Mouse (Mus musculus) v-Abl transformed pro-B cells (cell line): ENCODE results near the gene Ankrd17.

Source experiments
- in situ Hi-C, 2 experiments: fragments of 400-800 bp; cut with MboI; formaldehyde crosslinking; loops; one replicate each; pipeline ENCODE4 v1.15.1; 2025; ENCODE audit not compliant: unreplicated experiment in 2 of 2

Gene Ankrd17

GRCm38 (mm10) chr5:90366121-90367066 lies at the start of gene Ankrd17:
TSS of gene Ankrd17 (minus strand) at chr5:90366577.
- in situ Hi-C loops = loop anchor here (5.0 to 25.0 kb wide), 5 partner anchors 144 to 1771 kb away; partner anchors contain the start of genes Cox18 (in 1 of the 2), Dck (in 1 of the 2), Odaph (in 1 of the 2) and Rchy1 (in 1 of the 2)

GRCm38 (mm10) chr5:90414925-90415295 lies 48.5 kb upstream of the Ankrd17 start:
- in situ Hi-C loops = no loop called here

- in situ Hi-C loops = no loop called here
Observed at GRCm38 (mm10) chr5:90414142-90414924, 48.0 kb upstream of the Ankrd17 start.

- in situ Hi-C loops = no loop called here
Observed at GRCm38 (mm10) chr5:90405210-90405609, 38.8 kb upstream of the Ankrd17 start.

- in situ Hi-C loops = no loop called here
Observed at GRCm38 (mm10) chr5:90396817-90397216, 30.4 kb upstream of the Ankrd17 start.

GRCm38 (mm10) chr5:90394322-90394721 lies 27.9 kb upstream of the Ankrd17 start:
- in situ Hi-C loops = no loop called here

GRCm38 (mm10) chr5:90393764-90394163 lies 27.4 kb upstream of the Ankrd17 start:
- in situ Hi-C loops = no loop called here

- in situ Hi-C loops = loop anchor here in 1 of 2 experiments (5.0 kb wide), 1 partner anchor 181 kb away; no protein-coding TSS in a partner anchor
Observed at GRCm38 (mm10) chr5:90383080-90383479, 16.7 kb upstream of the Ankrd17 start.

GRCm38 (mm10) chr5:90381458-90381857 lies 15.1 kb upstream of the Ankrd17 start:
- in situ Hi-C loops = loop anchor here in 1 of 2 experiments (5.0 kb wide), 1 partner anchor 179 kb away; no protein-coding TSS in a partner anchor

- in situ Hi-C loops = loop anchor here (5.0 to 25.0 kb wide), 4 partner anchors 151 to 1764 kb away; partner anchors contain the start of genes Cox18 (in 1 of the 2), Odaph (in 1 of the 2), Rchy1 (in 1 of the 2) and Uso1 (in 1 of the 2)
Observed at GRCm38 (mm10) chr5:90373708-90374107, 7.3 kb upstream of the Ankrd17 start.

GRCm38 (mm10) chr5:90370401-90370800 lies 4.0 kb upstream of the Ankrd17 start:
- in situ Hi-C loops = loop anchor here (5.0 to 25.0 kb wide), 4 partner anchors 148 to 1767 kb away; partner anchors contain the start of genes Cox18 (in 1 of the 2), Odaph (in 1 of the 2), Rchy1 (in 1 of the 2) and Uso1 (in 1 of the 2)

- in situ Hi-C loops = loop anchor here (5.0 to 25.0 kb wide), 5 partner anchors 145 to 1770 kb away; partner anchors contain the start of genes Cox18 (in 1 of the 2), Dck (in 1 of the 2), Odaph (in 1 of the 2) and Rchy1 (in 1 of the 2)
Observed at GRCm38 (mm10) chr5:90367067-90367303, 608 bp upstream of the Ankrd17 start, which contains the start of gene Gm9958. TSS of gene Gm9958 (plus strand) at chr5:90367204.

GRCm38 (mm10) chr5:90365141-90365951 lies 1.0 kb downstream of the Ankrd17 start:
- in situ Hi-C loops = loop anchor here (5.0 to 25.0 kb wide), 5 partner anchors 143 to 1772 kb away; partner anchors contain the start of genes Cox18 (in 1 of the 2), Dck (in 1 of the 2), Odaph (in 1 of the 2) and Rchy1 (in 1 of the 2)

- in situ Hi-C loops = loop anchor here (5.0 to 25.0 kb wide), 5 partner anchors 72 to 1773 kb away; partner anchors contain the start of genes Dck (in 1 of the 2), Odaph (in 1 of the 2), Rchy1 (in 1 of the 2) and Uso1 (in 1 of the 2)
Observed at GRCm38 (mm10) chr5:90364526-90364925, 1.9 kb downstream of the Ankrd17 start.

GRCm38 (mm10) chr5:90355824-90356223 lies 10.6 kb downstream of the Ankrd17 start:
- in situ Hi-C loops = loop anchor here (5.0 to 25.0 kb wide), 4 partner anchors 64 to 1781 kb away; partner anchors contain the start of genes Odaph (in 1 of the 2), Rchy1 (in 1 of the 2) and Uso1 (in 1 of the 2)

- in situ Hi-C loops = loop anchor here (25.0 kb wide), 3 partner anchors 1609 to 1784 kb away; partner anchors contain the start of genes Odaph (in 1 of the 2), Rchy1 (in 1 of the 2) and Uso1 (in 1 of the 2)
Observed at GRCm38 (mm10) chr5:90353552-90354317, 12.6 kb downstream of the Ankrd17 start.

- in situ Hi-C loops = no loop called here
Observed at GRCm38 (mm10) chr5:90346877-90347276, 19.5 kb downstream of the Ankrd17 start.

GRCm38 (mm10) chr5:90340847-90341246 lies 25.5 kb downstream of the Ankrd17 start:
- in situ Hi-C loops = no loop called here
